Mouse (Mus musculus): Measurements from ENCODE around the gene Dtx3l.
"Not testable (repeated sequence)": the region's sequence is repeated elsewhere in the genome, so short reads cannot be mapped to it uniquely, and the experiment has no call there.

Gene Dtx3l

DNA sequence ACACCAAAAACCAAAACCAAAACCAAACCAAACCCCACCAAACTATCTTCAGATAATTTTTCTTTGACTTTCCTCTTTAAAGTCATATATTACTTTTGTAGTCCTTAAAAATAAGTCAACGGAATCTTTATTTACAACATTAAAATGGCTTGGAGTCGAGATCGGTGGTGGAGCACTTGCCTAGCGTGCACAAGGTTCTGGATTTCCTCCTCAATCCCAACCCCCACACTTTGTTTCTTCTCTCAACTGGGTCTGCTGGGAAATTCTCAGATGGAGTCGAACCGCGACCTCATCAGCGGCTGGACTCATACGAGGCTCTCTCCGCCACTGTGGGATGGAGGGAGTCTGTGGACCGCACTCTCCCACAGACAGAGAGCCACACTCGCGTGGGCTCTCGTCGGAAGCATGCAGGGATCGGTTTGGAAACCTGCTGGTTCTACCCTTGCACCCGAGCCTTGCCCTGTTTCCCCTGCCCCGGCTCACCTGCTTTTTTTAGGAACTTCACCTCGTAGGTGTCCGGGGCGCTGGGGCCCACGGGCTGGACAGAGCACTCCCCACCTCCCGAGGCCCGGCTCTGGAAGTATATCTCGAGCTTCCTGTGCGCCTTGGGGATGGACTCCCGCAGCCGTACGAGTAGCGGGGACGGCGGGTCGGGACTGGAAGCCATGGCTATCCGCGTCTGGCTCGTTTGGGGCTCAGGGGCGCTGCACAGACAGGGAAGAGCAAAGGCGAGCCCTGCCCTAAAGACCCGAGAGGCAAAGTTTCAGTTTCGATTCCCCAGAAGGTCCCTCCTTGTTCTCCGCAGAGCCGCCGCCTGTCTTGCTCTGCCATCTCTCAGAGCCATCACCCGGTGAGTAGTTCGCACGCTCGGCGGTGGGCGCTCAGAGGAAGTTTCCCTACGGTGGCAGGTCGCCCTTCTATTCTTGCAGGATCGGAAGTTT, at the start of gene Dtx3l, which contains the start of gene Parp9:
Gene Dtx3l, minus strand, starts transcription at position 941 of the 941 bp plus-strand sequence.
Gene Parp9, plus strand, starts transcription at position 260 of the 941 bp plus-strand sequence.
- peak; percentile 63 for DNase-seq (ENCODE audit: extremely low spot score)

DNA sequence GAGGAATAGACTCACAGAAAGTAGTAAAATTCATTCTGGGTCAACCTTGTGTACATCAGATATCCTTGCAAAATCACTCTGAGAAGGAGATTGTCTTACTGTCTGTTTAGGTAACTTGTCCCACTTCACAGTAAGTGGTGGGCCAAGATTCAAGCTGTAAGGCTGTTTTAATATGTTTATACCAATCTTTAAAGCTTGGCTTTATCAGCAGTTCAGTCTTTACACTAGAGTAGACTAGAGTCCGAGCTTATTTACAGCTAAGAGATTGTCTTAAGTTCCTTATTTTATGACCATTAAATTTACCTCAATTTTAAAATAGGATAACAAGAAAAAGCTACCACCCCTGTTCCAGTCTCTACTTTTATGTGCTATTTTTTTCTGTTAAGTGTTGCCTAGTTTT, 49.0 kb upstream of the Dtx3l start:
- no peak for DNase-seq (ENCODE audit: extremely low spot score)

DNA sequence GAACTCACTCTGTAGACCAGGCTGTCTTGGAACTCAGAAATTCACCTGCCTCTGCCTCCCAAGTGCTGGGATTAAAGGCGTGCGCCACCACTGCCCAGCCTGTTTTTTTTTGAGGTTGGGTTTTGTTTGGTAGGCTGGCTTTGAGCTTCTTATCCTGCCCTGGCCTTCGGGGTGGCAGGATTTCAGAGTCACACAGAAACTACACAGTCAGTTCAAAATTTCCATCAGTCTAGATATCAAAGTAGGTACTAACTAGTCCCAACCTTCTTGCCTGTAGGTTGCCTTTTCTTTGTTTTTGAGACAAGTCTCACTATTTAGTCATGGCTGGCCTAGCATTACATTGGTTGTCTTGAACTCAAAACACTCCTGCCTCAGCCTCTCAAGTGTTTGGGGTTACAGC, 45.5 kb upstream of the Dtx3l start:
- DNase-seq (ENCODE audit: extremely low spot score), result no peak

DNA sequence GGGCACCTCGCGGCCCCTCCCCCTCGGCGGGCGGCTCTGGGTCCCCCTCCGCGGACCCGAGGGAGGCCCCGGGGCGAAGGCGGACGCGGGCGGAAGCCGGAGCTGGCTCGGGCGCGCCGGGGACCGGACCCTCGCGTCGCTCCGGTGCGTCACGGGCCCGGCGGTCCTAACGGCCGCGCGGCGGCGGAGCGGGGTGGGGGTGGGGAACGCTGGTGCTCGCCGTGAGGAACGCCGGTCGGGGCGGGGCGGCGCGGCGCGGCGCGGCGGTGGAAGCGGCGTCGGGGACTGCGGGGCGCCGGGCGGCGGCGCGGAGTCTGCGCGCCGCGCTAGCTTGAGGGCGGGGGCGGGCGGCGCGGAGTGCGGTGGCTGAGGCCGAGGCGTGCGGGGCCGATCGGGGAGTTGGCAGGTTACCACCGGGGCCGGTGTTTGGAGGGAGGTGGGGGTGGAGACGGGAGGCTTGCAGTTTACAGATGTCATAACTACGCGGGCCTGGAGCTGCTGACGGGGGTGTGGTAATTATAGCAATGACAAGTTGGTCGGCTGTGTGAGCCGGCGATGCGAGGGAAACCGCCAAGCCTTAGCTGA, 44.7 kb upstream of the Dtx3l start:
- DNase-seq (ENCODE audit: extremely low spot score), result peak; percentile 54

DNA sequence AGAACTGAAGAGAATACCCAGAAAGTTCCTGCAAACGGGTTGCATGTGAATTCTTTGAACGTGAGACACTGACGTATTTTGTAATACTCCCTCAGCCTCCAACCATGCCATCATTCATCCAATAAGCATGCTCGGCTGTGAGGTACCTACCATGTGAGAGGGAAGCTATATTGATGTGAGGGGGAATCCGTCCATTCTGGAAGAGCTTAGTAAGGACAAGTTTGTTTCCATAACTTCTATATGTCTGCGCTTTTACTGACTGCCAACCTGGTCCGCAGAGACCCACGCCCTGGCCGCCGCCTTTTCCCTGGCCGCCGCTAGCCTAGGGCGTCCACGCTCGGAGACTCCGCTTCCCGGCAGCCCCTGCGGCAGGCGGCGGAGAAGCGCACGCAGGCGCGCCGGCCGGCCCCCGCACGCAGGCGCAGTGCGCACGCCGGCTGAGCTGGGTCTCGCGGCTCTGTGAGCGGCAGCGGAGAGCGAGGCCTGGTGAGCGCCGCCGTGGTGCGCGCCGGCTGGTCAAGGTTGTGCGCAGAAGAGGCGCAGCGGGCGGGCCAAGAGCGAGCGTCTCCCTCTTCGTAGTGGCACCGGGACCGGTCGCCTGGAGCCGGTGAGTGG, 44.1 kb upstream of the Dtx3l start:
- DNase-seq (ENCODE audit: extremely low spot score), result peak; percentile 92

DNA sequence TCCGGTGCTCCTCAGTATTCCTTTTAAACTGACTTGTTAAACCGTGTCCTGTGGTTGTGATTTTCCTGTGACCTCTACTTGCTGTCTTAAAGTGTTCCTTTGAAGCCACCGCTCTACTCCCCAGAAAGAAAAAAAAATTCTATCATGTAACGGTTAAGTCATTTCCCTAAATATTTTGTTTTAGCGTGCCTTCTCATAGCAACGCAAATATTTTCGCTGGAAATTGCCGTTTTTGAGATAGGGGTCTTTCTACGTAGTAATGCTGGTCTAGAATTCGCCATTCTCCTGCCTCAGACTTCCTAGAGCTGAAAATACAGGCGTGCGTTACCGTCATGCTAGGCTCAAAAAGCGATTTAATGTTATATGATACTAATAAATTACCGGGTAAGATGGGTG, 43.6 kb upstream of the Dtx3l start:
- peak; percentile 27 for DNase-seq (ENCODE audit: extremely low spot score)

DNA sequence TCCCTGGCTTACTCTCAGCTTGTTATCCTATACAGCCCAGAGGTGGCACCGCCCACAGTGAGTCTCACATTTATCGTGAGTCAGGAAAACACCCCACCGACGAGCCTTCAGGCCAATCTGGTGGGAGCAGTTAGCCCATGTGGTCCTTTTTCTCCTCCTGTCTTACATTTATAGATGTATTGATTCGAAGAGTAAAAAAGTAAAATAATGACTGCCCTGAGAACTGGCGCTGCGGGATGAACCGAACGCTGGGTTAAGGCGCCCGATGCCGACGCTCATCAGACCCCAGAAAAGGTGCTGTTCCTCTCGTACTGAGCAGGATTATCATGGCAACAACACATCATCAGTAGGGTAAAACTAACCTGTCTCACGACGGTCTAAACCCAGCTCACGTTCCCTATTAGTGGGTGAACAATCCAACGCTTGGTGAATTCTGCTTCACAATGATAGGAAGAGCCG, 42.4 kb upstream of the Dtx3l start:
- peak; percentile 100 for DNase-seq (ENCODE audit: extremely low spot score)

DNA sequence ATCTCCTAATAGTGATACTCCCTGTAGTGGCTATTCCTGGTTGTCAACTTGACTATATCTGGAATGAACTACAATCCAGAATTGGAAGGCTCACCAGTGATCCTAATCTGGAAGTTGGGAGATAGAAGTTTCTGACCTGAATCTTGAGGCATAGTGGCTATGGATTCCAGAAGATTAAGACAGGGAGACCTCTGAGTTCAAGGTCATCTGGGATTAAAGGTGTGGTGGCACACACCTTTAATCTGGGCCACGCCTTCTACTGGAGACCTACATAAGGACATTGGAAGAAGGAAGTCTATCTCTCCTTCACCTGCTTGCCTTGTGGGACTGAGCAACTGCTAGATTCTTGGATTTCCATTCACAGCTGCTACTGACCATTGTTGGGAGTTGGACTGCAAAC, 39.5 kb upstream of the Dtx3l start, which contains the start of gene Kpna1:
Gene Kpna1, plus strand, starts transcription at position 301 of the 400 bp plus-strand sequence.
- DNase-seq (ENCODE audit: extremely low spot score), result not testable (repeated sequence)

DNA sequence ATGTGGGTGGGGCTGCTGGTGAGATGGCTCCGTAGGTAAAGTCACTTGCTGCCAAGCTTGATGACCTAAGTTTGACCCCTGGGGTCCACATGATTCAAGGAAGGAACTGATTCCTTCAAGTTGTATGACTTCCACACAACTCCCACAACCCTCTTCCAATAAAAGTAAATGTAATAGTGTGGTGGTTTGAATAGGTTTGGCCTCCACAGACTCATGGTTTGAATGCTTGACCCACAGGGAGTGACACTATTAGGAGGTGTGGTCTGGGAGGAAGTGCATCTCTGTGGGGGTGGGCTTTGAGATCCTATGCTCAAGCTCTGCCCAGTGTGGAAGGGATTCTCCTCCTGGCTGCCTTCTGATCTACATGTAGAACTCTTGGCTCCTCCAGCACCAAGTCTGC, 35.1 kb upstream of the Dtx3l start:
- no peak for DNase-seq (ENCODE audit: extremely low spot score)

DNA sequence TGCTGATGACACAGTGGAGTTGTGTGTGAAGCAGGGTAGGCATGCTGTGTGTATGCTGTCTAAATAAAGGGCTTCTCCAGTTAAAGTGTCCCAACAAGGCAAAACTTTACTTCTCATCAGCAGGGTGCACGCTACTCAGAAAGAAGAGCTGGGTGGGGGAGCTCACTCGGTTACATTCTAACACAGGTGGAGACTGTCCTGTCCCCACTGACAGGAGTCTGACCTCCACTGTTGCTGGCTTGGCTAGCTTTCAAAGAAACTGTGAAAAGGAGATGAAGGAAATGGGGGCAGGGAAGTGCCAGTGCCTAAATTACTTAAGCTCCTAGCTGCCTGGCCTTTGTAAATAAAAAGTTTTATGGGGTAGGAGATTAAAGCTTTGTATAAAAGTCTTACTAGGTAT, 29.2 kb upstream of the Dtx3l start:
- no peak for DNase-seq (ENCODE audit: extremely low spot score)

DNA sequence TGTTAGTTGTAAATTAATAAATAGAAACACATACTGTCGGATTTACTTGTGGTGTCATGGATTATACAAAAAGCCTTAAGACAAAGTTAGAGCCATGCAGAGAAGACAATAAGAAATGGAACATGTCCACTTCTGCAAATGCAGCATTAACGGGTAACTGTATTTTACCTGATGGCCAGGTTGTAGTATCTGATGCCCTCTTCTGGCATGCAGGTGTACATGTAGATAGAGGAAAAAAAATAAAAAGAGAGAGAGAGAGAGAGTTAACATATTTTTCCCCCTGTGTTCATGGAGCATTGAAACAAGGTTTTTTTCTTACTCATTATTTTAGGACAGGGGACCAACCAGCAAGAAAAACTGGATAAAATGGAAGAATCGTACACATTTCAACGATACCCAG, 28.4 kb upstream of the Dtx3l start:
- DNase-seq (ENCODE audit: extremely low spot score), result no peak

DNA sequence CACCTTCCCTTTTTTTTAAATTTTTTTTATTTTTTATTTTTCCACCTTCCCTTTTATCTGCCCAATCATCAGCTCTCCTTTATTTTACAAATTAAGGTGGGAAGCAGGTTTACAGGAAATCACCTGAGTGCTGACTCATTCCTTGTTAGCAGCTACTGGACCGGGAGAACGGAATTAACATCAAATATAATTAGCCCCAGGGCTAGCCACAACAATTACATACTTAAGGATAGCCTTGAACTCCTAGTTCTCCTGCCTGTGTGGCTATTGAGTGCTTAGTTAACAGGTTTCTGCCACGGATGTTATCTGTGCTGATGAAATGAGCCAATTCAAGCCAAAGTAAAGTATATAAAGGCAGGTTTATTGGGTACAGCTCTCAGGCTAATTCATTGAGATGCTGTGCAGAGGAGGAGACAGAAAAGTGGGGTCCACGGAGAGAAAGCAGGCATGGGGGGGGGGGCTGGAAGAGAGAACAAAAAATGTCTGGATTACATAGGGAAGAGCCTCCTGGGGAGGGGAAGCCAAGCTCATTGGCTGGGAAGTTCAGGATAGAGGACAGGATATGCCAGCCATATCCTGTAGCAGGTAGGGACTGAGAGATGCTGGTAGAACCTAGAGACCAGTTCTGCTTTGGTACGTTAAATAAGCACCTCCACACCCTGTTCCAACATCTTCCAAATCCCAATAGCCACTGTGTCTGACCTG, 27.6 kb upstream of the Dtx3l start:
- DNase-seq (ENCODE audit: extremely low spot score), result no peak

DNA sequence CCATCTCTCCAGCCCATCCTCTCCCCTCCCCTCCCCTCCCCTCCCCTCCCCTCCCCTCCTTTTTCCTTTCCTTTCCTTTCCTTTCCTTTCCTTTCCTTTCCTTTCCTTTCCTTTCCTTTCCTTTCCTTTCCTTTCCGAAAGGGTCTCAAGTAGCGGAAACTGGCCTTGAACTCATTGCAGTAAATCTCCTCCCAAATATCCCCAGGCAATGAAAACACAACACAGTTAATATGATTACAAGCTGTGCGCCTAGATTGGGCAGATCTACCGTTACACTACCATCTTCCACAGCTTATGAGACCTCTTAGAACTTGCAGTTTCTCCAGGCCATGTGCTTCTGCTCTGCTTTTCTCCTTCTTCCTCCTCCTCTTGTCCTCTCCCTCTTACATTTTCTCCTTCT, 27.0 kb upstream of the Dtx3l start:
- DNase-seq (ENCODE audit: extremely low spot score), result not testable (repeated sequence)

DNA sequence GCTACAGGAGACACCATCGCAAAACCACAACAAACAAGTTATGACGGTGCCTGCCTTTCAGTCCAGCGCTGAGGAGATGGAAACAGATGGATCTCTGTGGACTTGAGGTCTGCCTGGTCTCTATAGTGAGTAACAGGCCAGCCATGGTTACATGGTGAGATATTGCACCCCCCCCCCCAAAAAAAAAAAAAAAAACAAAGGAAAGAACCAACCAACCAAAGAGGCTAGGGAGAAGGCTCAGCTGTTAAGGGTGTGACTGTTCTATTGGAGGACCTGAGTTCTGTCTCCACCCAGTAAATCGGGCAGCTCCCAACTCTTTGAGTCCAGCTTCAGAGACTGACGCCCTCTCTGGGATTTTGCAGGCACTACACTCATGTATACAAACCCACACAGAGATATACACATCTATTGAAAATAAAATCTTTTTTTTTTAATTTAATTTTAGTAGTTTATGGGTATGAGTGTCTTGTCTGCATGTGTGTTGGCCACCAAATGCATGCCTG, 13.7 kb upstream of the Dtx3l start:
- no peak for DNase-seq (ENCODE audit: extremely low spot score)

DNA sequence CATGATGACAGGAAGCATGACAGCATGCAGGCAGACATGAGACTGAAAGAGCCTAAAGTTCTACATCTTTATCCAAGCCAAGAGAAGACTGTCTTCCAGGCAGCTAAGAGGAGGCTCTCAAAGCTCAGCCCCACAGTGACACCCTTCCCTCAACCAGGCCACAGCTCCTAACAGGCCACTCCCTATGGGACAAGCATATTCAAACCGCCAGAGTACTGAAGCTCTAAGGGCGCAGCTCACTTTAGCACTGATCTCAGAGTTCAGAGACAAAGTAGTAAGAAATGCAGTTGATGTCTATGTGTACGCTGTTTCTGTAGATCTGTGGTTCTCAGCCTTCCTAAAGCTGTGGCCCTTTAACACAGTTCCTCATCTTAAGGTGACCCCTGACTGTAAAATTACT, 12.3 kb upstream of the Dtx3l start:
- no peak for DNase-seq (ENCODE audit: extremely low spot score)

DNA sequence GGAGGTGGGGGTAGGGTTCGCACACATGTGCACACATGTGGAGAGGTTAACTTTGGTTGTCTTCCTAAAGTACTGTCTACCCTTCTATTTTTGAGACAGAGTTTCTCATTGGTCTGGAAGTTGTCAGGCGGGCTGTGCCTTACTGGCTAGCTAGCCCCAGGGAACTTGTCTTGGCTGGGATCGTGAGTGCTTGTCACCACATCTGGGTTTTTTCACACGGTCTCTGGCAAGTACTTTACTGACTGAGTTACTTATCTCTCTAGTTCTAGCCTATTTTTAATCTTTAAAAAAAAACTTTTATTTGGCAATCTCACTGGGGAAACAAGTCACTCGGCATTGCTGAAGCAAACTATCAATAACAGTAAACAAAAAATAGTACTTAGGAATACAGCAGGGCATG, 10.3 kb upstream of the Dtx3l start:
- no peak for DNase-seq (ENCODE audit: extremely low spot score)

DNA sequence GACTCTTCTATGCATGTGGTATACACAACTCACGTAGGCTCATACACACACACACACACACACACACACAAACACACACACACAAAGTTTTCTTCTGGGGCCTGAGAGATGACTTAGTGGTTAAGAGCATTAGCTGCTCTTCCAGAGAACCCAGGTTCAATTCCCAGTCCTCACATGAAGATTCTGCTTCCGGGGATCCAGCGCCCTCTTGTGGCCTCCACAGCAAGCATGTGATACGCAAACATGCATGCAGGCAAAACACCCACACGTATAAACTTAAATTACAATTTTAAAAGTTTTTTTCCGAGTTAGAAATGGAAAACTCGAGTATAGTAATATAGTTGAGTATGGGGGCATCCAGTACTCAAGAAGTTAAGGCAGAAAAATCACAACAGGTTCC, 2.4 kb upstream of the Dtx3l start:
- DNase-seq (ENCODE audit: extremely low spot score), result no peak

DNA sequence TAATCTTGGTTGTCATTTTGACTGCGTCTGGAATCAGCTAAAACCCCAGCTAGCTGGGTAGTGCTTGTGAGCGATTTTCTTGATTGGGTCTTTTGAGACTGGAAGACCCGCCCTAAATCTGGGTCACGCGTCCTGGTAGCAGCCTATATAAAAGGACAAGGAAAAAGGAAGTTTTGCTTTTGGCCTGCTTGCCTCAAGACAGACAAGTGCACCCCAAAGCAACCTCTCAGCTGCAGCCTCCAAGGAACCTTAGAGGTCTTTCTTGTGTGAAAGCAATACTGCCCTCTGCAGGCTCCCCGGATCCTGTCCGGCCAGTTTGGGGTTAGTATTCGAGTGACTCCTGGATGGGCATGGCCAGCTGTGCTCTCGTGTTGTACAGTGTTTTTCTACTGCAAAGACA, 739 bp upstream of the Dtx3l start:
- DNase-seq (ENCODE audit: extremely low spot score), result peak; percentile 71

DNA sequence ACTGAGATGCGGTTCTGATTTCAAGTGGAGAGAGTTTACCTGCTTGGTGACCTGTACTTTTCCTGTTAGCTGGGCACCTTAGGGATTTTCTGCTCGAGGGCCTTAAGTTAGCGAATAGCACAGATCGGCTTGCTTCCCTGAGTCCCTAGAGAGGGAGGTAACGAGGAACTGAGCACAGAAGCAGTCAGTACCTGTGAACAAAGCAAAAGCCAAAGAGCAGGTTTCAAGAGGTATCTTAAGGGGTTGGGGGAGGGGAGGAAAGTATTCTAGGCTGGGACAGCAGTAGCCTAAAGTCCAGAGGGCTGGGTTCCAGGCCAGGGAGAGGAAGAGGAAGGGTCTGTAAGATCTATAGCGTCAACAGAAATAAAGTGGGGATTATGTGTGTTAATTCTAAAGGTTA, 310 bp upstream of the Dtx3l start:
- DNase-seq (ENCODE audit: extremely low spot score), result no peak

DNA sequence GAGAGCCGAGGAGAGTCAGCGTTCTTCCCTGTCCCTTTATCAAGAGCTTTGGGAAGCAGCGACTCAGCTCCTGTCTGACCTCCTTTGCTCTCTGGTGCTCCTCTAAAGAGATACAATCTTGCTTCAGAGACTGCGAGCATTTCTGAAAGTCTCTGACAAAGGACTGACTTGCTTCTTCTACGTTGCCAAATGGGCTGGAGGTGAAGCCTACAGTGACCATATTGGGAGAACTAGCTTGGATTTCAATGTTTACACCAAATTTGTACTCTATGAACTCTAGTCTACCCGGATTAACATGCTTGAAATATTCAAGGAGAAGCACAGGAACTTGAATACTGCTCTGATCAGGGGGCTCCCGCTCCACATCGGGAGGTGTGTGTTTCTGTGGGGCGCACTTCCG, 5.8 kb downstream of the Dtx3l start:
- DNase-seq (ENCODE audit: extremely low spot score), result no peak

DNA sequence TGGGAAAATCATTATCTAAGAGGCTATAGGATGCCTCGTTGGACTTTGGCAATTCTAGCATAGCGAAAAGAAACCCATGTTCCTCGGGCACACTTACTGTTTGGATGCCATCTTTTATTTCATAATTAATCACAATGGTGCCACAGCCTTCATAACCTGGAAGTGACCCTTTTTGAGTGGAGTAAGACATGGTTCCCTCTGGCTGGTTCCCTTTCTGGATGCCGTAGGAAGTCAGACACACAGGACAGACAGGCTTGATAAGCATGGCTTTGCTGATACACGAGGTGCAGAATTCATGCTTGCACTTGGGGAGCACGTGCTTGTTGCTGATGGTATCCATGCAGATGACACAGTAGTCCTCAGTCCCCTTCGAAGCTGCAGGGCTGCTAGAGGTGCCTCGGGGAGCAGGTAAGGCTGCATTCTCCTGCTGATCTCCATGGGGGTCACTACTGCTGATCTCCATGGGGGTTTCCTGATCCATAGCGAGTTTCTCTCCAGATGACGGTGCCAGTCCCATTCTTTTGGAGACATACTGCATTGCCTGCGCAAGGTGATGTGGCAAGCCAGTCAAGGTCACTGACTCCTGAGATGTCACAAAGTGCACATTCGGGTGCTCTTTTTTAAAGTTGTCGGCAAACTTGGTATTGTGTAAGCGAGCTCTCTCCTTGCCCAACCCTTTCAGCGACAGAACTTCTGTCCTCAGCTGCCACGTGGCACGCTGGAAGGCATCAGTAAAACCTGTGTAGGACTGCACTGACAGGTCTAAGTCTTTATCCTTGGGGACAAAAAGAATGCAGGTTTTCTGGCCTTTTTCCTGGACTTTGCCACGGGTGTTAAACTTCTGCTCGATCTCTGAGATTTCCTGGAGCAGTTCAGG, 6.5 kb downstream of the Dtx3l start:
- no peak for DNase-seq (ENCODE audit: extremely low spot score)
